Mouse (Mus musculus) layer of hippocampus, adult 2 months (tissue): ENCODE measurements at regions not wholly inside any gene's neighbourhood (a gene's known extent, or its start where the extent isn't known, plus 50 kb on each side); places are given as distances from the start of the nearest gene placed in this dataset.

Source experiments
- DNase-seq, 2 experiments: peaks; one replicate each; pipeline ENCODE4 v3.0.0; 2022; ENCODE audit warnings: low spot score in 2 of 2
- H3K27ac ChIP-seq: fragments of 200-600 bp; 2 replicates; pipeline ENCODE4 v1.8.1; 2022
- H3K4me3 ChIP-seq: fragments of 200-600 bp; 2 replicates; pipeline ENCODE4 v1.8.1; 2022; ENCODE audit warnings: mild to moderate bottlenecking
- CTCF ChIP-seq: fragments of 200-600 bp; conservative IDR thresholded peaks from 2 replicates; pipeline ENCODE4 v1.8.1; 2022; ENCODE audit warnings: antibody characterized with exemption, mild to moderate bottlenecking, moderate library complexity

GRCm38 (mm10) chr3:40130858-40131584 is 400.1 kb upstream of the Intu start:
- Histone ChIP-seq H3K27ac (no peak overlapping the region), H3K4me3 (no peak overlapping the region)
- no peak for TF ChIP-seq CTCF
- no peak for DNase-seq

- DNase-seq, result no peak
- no peak for TF ChIP-seq CTCF
- Histone ChIP-seq H3K4me3 (no peak overlapping the region), H3K27ac (peak overlapping the region; percentile 56)
Measured at GRCm38 (mm10) chr3:40138671-40139070, 392.4 kb upstream of the Intu start.

- Histone ChIP-seq H3K4me3 (no peak overlapping the region), H3K27ac (no peak overlapping the region)
- no peak for TF ChIP-seq CTCF
- no peak for DNase-seq
Measured at GRCm38 (mm10) chr3:40142229-40142628, 388.9 kb upstream of the Intu start.

GRCm38 (mm10) chr3:40158631-40159030 is 372.5 kb upstream of the Intu start:
- peak; percentile 52 to 61 for DNase-seq
- TF ChIP-seq CTCF, result no peak
- Histone ChIP-seq H3K4me3 (no peak overlapping the region), H3K27ac (peak overlapping the region; percentile 90)

- Histone ChIP-seq H3K27ac (peak overlapping the region; percentile 90), H3K4me3 (no peak overlapping the region)
- DNase-seq, result no peak
- TF ChIP-seq CTCF, result no peak
Measured at GRCm38 (mm10) chr3:40159591-40160145, 371.4 kb upstream of the Intu start.

GRCm38 (mm10) chr3:40164181-40164580 is 366.9 kb upstream of the Intu start:
- peak; percentile 39 to 79 for DNase-seq
- Histone ChIP-seq H3K4me3 (no peak overlapping the region), H3K27ac (peak overlapping the region; percentile 66)
- TF ChIP-seq CTCF, result peak; percentile 37

GRCm38 (mm10) chr3:40167970-40168626 is 363.0 kb upstream of the Intu start:
- DNase-seq, result no peak
- TF ChIP-seq CTCF, result peak; percentile 47
- H3K4me3 ChIP-seq, result no peak overlapping the region
- no peak overlapping the region for H3K27ac ChIP-seq

GRCm38 (mm10) chr3:40169590-40169989 is 361.5 kb upstream of the Intu start:
- TF ChIP-seq CTCF, result no peak
- Histone ChIP-seq H3K4me3 (no peak overlapping the region), H3K27ac (no peak overlapping the region)
- no peak for DNase-seq

GRCm38 (mm10) chr3:40179726-40180317 is 351.3 kb upstream of the Intu start:
- no peak overlapping the region for H3K27ac ChIP-seq

GRCm38 (mm10) chr3:40185597-40186320 is 345.3 kb upstream of the Intu start:
- no peak for DNase-seq
- Histone ChIP-seq H3K27ac (no peak overlapping the region), H3K4me3 (no peak overlapping the region)
- no peak for TF ChIP-seq CTCF

More at GRCm38 (mm10) chr3:40179726-40180317, 351.3 kb upstream of the Intu start:
- no peak for DNase-seq
- TF ChIP-seq CTCF, result no peak
- H3K4me3 ChIP-seq, result no peak overlapping the region

GRCm38 (mm10) chr3:40189529-40189928 is 341.6 kb upstream of the Intu start:
- no peak for DNase-seq
- Histone ChIP-seq H3K4me3 (no peak overlapping the region), H3K27ac (no peak overlapping the region)
- no peak for TF ChIP-seq CTCF

GRCm38 (mm10) chr3:40190024-40190423 is 341.1 kb upstream of the Intu start:
- no peak for DNase-seq
- H3K4me3 ChIP-seq, result no peak overlapping the region
- no peak overlapping the region for H3K27ac ChIP-seq
- TF ChIP-seq CTCF, result no peak

- no peak for TF ChIP-seq CTCF
- Histone ChIP-seq H3K27ac (no peak overlapping the region), H3K4me3 (no peak overlapping the region)
- no peak for DNase-seq
Measured at GRCm38 (mm10) chr3:40200174-40200573, 330.9 kb upstream of the Intu start.
